Mouse (Mus musculus): ENCODE data around the gene Tspear. TPM values are rescaled to one million over a fixed set of nuclear protein-coding genes. Genes with fewer than 3 reads are reported as not detected.

Gene Tspear
- 0.92 and 1.0 TPM in 2 replicates for polyA plus RNA-seq (2014; fragmentation: Nextera tagmentation; extraction: Ambion mirVana)

- Histone ChIP-seq H3K27me3 (ENCODE audit: control insufficient read depth, insufficient read depth, low read length) (peaks cover 19% of the 10 kb centered on the region), H3K4me1 (ENCODE audit: control insufficient read depth, insufficient read depth, low read length) (peaks cover 3% of the 10 kb centered on the region; the same call in 1 of the 2 replicates), H3K4me2 (ENCODE audit: low read depth) (no peak within 1 kb of the TSS), H3K4me3 (ENCODE audit: low read depth, low read length) (no peak within 1 kb of the TSS), H3K36me3 (ENCODE audit: control insufficient read depth, insufficient read depth, low read length) (no peaks in the 10 kb centered on the region), H3K9me3 (ENCODE audit: control insufficient read depth, low read length) (no peaks in the 10 kb centered on the region), H3K27ac (ENCODE audit: low read depth, low read length) (no peak within 1 kb of the TSS), H3K9ac (ENCODE audit: low read length) (no peak within 1 kb of the TSS)
- 6% methylated on average over 22 of the region's 22 CpGs for WGBS
- ATAC-seq (ENCODE audit: insufficient read depth, low FRiP score, low TSS enrichment) (no peak), DNase-seq (ENCODE audit: low spot score) (no peak)
Measured at GRCm38 (mm10) chr10:77685895-77686664, at the start of gene Tspear. Gene Tspear, plus strand, starts transcription at chr10:77686569.

- no peak for ATAC-seq (ENCODE audit: insufficient read depth, low FRiP score, low TSS enrichment)
- WGBS: 90% methylated on average over 6 of the region's 6 CpGs
- no peak overlapping the region for H3K9ac ChIP-seq (ENCODE audit: low read length)
- H3K36me3 ChIP-seq (ENCODE audit: control insufficient read depth, insufficient read depth, low read length): peaks cover 15% of the 10 kb centered on the region
- no peak overlapping the region for H3K4me3 ChIP-seq (ENCODE audit: low read depth, low read length)
- no peak overlapping the region for H3K4me2 ChIP-seq (ENCODE audit: low read depth)
- H3K27ac ChIP-seq (ENCODE audit: low read depth, low read length): no peak overlapping the region
- no peaks in the 10 kb centered on the region for H3K27me3 ChIP-seq (ENCODE audit: control insufficient read depth, insufficient read depth, low read length)
- DNase-seq (ENCODE audit: low spot score): no peak
- no peaks in the 10 kb centered on the region for H3K9me3 ChIP-seq (ENCODE audit: control insufficient read depth, low read length)
- H3K4me1 ChIP-seq (ENCODE audit: control insufficient read depth, insufficient read depth, low read length): no peaks in the 10 kb centered on the region
Measured at GRCm38 (mm10) chr10:77638956-77639355, 47.4 kb upstream of the Tspear start.

DNA sequence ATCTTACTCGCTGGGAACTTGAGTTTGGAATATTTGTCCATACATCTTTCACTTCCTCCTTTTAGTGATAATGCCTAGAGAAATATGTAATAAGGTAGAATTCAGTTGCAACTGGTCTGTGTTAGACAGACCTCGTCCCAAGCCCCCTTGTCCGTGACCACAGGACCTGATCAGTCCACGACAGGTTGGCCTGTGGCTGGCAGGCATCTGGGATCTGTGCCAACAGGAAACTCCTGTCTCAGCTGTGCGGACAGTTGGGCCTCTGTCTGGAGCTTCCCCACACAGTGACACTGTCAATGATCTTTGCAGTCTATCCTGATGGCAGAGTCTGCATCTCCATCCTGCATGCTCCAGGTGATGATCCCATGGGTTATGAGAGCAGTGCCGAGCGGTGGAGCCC, 43.2 kb upstream of the Tspear start:
- no peak overlapping the region for H3K4me2 ChIP-seq (ENCODE audit: low read depth)
- WGBS: 89% methylated on average over 7 of the region's 7 CpGs
- H3K27ac ChIP-seq (ENCODE audit: low read depth, low read length): no peak overlapping the region
- H3K36me3 ChIP-seq (ENCODE audit: control insufficient read depth, insufficient read depth, low read length): peaks cover 20% of the 10 kb centered on the region
- no peak overlapping the region for H3K9ac ChIP-seq (ENCODE audit: low read length)
- H3K27me3 ChIP-seq (ENCODE audit: control insufficient read depth, insufficient read depth, low read length): no peaks in the 10 kb centered on the region
- no peak for DNase-seq (ENCODE audit: low spot score)
- no peak for ATAC-seq (ENCODE audit: insufficient read depth, low FRiP score, low TSS enrichment)
- H3K4me1 ChIP-seq (ENCODE audit: control insufficient read depth, insufficient read depth, low read length): no peaks in the 10 kb centered on the region
- no peaks in the 10 kb centered on the region for H3K9me3 ChIP-seq (ENCODE audit: control insufficient read depth, low read length)
- H3K4me3 ChIP-seq (ENCODE audit: low read depth, low read length): no peak overlapping the region

- 93% methylated on average over 5 of the region's 5 CpGs for WGBS
- Histone ChIP-seq H3K36me3 (ENCODE audit: control insufficient read depth, insufficient read depth, low read length) (peaks cover 20% of the 10 kb centered on the region), H3K4me2 (ENCODE audit: low read depth) (no peak overlapping the region), H3K27me3 (ENCODE audit: control insufficient read depth, insufficient read depth, low read length) (no peaks in the 10 kb centered on the region), H3K9ac (ENCODE audit: low read length) (no peak overlapping the region), H3K4me1 (ENCODE audit: control insufficient read depth, insufficient read depth, low read length) (no peaks in the 10 kb centered on the region), H3K9me3 (ENCODE audit: control insufficient read depth, low read length) (no peaks in the 10 kb centered on the region), H3K4me3 (ENCODE audit: low read depth, low read length) (no peak overlapping the region), H3K27ac (ENCODE audit: low read depth, low read length) (no peak overlapping the region)
- DNase-seq (ENCODE audit: low spot score) (no peak), ATAC-seq (ENCODE audit: insufficient read depth, low FRiP score, low TSS enrichment) (no peak)
Measured at GRCm38 (mm10) chr10:77645571-77645970, 40.8 kb upstream of the Tspear start.

DNA sequence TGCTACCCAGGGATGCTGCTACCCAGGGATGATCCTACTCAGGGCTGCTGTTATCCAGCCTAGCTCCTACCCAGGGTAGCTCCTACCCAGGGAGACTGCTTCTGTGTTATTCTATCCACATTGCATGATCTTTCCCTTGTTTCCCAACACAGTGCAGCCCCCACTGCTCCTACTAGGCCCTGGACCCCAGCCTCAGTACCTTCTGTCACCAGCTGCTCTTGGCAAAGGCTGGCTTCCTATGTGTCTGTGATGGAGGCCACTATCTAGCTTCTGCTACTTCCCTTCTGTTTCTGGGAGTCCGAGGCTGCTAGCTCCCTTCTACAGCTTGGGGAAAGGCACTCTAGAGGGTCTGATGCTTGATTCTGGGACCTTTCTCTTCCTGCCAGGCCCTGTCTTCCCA, 38.9 kb upstream of the Tspear start:
- Histone ChIP-seq H3K36me3 (ENCODE audit: control insufficient read depth, insufficient read depth, low read length) (peaks cover 17% of the 10 kb centered on the region), H3K4me2 (ENCODE audit: low read depth) (no peak overlapping the region), H3K9me3 (ENCODE audit: control insufficient read depth, low read length) (no peaks in the 10 kb centered on the region), H3K4me3 (ENCODE audit: low read depth, low read length) (no peak overlapping the region), H3K4me1 (ENCODE audit: control insufficient read depth, insufficient read depth, low read length) (no peaks in the 10 kb centered on the region), H3K27me3 (ENCODE audit: control insufficient read depth, insufficient read depth, low read length) (no peaks in the 10 kb centered on the region), H3K9ac (ENCODE audit: low read length) (no peak overlapping the region), H3K27ac (ENCODE audit: low read depth, low read length) (no peak overlapping the region)
- no peak for DNase-seq (ENCODE audit: low spot score)
- ATAC-seq (ENCODE audit: insufficient read depth, low FRiP score, low TSS enrichment): no peak
- WGBS: 82% methylated on average over 1 of the region's 1 CpGs

DNA sequence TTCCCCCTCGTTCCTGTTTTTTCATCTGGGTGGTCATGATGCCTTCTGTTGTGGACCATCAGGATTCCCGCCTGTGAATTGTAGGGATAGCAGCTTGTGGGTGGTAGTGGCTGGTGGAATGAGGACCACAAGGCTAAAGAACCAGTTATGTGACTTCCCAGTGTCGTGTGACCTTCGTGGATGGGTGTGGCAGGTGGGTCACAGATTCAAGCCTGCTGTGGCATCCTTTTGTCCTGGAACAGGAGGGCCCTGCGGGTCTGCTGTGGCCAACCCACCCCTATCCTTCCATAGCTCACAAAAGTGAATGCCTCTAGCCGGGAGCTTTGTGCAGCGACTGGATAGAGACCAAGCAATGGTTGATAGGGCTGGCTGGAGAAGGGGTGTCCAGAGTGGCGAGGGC, 38.5 kb upstream of the Tspear start:
- Histone ChIP-seq H3K27me3 (ENCODE audit: control insufficient read depth, insufficient read depth, low read length) (no peaks in the 10 kb centered on the region), H3K4me2 (ENCODE audit: low read depth) (no peak overlapping the region), H3K4me1 (ENCODE audit: control insufficient read depth, insufficient read depth, low read length) (no peaks in the 10 kb centered on the region), H3K27ac (ENCODE audit: low read depth, low read length) (no peak overlapping the region), H3K9me3 (ENCODE audit: control insufficient read depth, low read length) (no peaks in the 10 kb centered on the region), H3K4me3 (ENCODE audit: low read depth, low read length) (no peak overlapping the region), H3K36me3 (ENCODE audit: control insufficient read depth, insufficient read depth, low read length) (peaks cover 15% of the 10 kb centered on the region), H3K9ac (ENCODE audit: low read length) (no peak overlapping the region)
- WGBS: 90% methylated on average over 8 of the region's 8 CpGs
- no peak for DNase-seq (ENCODE audit: low spot score)
- ATAC-seq (ENCODE audit: insufficient read depth, low FRiP score, low TSS enrichment): no peak

DNA sequence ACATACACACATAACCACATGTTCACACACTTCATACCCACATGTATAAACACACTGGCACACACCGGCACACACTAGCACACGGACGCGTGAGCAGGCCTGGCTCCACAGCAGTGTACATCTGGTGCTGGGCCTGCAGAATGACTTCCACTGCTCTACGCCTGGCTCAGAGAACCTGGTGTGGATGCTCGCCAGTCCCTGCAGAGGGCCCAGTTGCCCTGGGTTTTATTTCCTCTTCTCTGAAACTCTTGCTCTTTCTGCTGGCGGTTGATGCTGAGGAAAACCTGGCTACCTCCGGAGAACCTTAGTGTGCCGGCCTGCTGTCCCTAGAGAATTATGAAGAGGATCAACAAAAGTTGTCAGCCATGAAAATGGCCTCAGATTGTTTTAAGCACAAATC, 34.3 kb upstream of the Tspear start:
- H3K4me3 ChIP-seq (ENCODE audit: low read depth, low read length): no peak overlapping the region
- no peaks in the 10 kb centered on the region for H3K4me1 ChIP-seq (ENCODE audit: control insufficient read depth, insufficient read depth, low read length)
- no peaks in the 10 kb centered on the region for H3K36me3 ChIP-seq (ENCODE audit: control insufficient read depth, insufficient read depth, low read length)
- H3K9ac ChIP-seq (ENCODE audit: low read length): no peak overlapping the region
- ATAC-seq (ENCODE audit: insufficient read depth, low FRiP score, low TSS enrichment) (no peak), DNase-seq (ENCODE audit: low spot score) (no peak)
- H3K27me3 ChIP-seq (ENCODE audit: control insufficient read depth, insufficient read depth, low read length): no peaks in the 10 kb centered on the region
- H3K9me3 ChIP-seq (ENCODE audit: control insufficient read depth, low read length): no peaks in the 10 kb centered on the region
- H3K27ac ChIP-seq (ENCODE audit: low read depth, low read length): no peak overlapping the region
- H3K4me2 ChIP-seq (ENCODE audit: low read depth): no peak overlapping the region
- 89% methylated on average over 9 of the region's 9 CpGs for WGBS

DNA sequence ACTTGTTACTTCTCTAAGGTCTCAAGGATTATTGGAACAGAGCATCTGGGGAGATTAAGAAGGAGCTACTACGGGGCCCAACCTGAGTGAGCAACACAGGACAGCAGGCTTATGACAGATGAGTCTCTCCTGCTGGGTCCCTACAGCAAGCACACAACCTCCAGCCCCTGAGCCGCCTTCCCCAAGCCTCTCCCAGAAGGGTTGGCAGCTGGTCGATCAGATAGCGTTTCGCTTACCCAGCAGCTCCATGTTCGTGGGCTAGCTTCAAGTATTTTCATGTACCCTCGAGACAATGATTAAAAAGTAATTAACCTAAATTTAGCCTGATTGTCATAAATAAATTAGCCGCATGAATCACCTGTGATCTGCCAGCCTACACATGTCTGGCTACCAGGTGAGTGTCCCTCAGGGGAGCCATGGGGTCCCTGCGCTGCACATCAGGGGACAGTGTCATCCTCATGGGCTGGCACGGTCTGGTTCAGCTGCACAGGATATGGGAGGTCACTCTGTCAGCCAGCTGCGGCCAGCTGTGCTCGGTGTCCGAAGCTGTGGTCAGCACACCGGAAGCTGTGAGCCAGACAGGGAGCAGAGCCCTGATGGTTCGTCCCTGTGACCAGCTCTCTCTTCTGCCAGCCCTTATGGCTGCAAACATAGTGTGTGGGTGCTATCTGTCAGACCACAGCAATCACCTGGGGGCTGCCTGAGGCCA, 27.9 kb upstream of the Tspear start:
- ATAC-seq (ENCODE audit: insufficient read depth, low FRiP score, low TSS enrichment): no peak
- H3K4me3 ChIP-seq (ENCODE audit: low read depth, low read length): no peak overlapping the region
- no peaks in the 10 kb centered on the region for H3K27me3 ChIP-seq (ENCODE audit: control insufficient read depth, insufficient read depth, low read length)
- H3K36me3 ChIP-seq (ENCODE audit: control insufficient read depth, insufficient read depth, low read length): no peaks in the 10 kb centered on the region
- no peaks in the 10 kb centered on the region; the same call in 1 of the 2 replicates for H3K9me3 ChIP-seq (ENCODE audit: control insufficient read depth, low read length)
- DNase-seq (ENCODE audit: low spot score): no peak
- no peaks in the 10 kb centered on the region for H3K4me1 ChIP-seq (ENCODE audit: control insufficient read depth, insufficient read depth, low read length)
- no peak overlapping the region for H3K4me2 ChIP-seq (ENCODE audit: low read depth)
- WGBS: 72% methylated on average over 15 of the region's 15 CpGs
- H3K27ac ChIP-seq (ENCODE audit: low read depth, low read length): no peak overlapping the region
- H3K9ac ChIP-seq (ENCODE audit: low read length): no peak overlapping the region
